Mouse (Mus musculus): ENCODE measurements around the gene Slco2b1. TPM values are rescaled to one million over a fixed set of nuclear protein-coding genes. Genes with fewer than 3 reads are reported as not detected.
A peak's percentile ranks its signal among the peaks of the same experiment; 100 is the strongest.

Gene Slco2b1
- polyA plus RNA-seq, 1 experiment from 2014 or later, result 1.2 TPM

DNA sequence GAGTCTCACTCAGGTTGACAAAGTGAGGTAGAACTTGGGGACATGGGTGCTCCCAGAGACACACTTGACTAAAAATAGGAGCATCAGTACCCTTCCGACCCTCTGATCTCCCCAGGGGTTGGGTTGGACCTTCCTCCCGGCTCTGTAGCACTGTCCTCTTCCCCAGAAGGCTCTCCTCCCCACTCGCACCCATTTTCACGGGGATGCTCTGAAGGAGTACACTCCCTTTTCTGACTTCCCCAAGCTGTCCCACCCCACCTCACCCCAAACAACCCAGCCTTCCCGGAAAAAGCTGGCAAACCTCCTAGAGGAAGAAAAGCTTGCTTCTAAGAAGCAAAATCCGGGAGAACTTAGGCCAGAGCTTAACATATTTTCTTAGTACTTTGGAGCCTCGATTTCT, 20.3 kb downstream of the Slco2b1 start:
- peaks cover 8% of the 10 kb centered on the region; the same call in 1 of the 2 replicates for H3K4me1 ChIP-seq
- H3K4me3 ChIP-seq, result no peak overlapping the region
- no peaks in the 10 kb centered on the region for H3K36me3 ChIP-seq (replicated peaks)
- no peak for DNase-seq (ENCODE audit: low spot score)
- WGBS, result 80% methylated on average over 7 of the region's 7 CpGs
- H3K27ac ChIP-seq (replicated peaks), result no peak overlapping the region
- no peaks in the 10 kb centered on the region for H3K9me3 ChIP-seq
- H3K27me3 ChIP-seq (replicated peaks; ENCODE audit: low read depth, poor library complexity, severe bottlenecking), result no peaks in the 10 kb centered on the region

GRCm38 (mm10) chr7:99684086-99684485, 27.1 kb downstream of the Slco2b1 start:
- no peaks in the 10 kb centered on the region for H3K36me3 ChIP-seq (replicated peaks)
- H3K4me1 ChIP-seq, result no peaks in the 10 kb centered on the region
- no peaks in the 10 kb centered on the region for H3K9me3 ChIP-seq
- WGBS, result 54% methylated on average over 4 of the region's 4 CpGs
- DNase-seq (ENCODE audit: low spot score), result no peak
- no peak overlapping the region for H3K27ac ChIP-seq (replicated peaks)
- H3K27me3 ChIP-seq (replicated peaks; ENCODE audit: low read depth, poor library complexity, severe bottlenecking), result no peaks in the 10 kb centered on the region
- no peak overlapping the region for H3K4me3 ChIP-seq

DNA sequence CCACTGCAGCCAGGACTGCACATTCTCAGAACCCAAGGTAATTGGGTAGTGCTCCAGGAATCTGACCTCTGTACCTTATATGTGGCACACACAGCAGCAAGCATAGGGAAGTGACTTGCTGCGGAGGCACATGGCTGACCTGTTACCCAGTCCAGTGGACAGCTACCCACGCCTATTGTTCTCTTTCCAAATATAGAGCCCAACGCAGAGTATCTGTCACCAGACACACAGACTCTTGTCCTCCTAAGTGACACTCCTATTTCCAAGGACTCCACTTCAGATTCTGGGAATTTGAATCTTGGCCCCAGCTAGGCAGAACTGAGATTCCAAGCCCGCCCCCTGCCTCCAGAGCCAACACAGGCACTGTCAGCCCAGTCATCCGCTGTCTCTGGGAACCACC, 30.4 kb downstream of the Slco2b1 start:
- H3K36me3 ChIP-seq (replicated peaks), result no peaks in the 10 kb centered on the region
- no peak for DNase-seq (ENCODE audit: low spot score)
- no peak overlapping the region for H3K4me3 ChIP-seq
- no peaks in the 10 kb centered on the region for H3K27me3 ChIP-seq (replicated peaks; ENCODE audit: low read depth, poor library complexity, severe bottlenecking)
- H3K27ac ChIP-seq (replicated peaks), result no peak overlapping the region
- H3K9me3 ChIP-seq, result no peaks in the 10 kb centered on the region
- WGBS, result 75% methylated on average over 5 of the region's 5 CpGs
- no peaks in the 10 kb centered on the region for H3K4me1 ChIP-seq

DNA sequence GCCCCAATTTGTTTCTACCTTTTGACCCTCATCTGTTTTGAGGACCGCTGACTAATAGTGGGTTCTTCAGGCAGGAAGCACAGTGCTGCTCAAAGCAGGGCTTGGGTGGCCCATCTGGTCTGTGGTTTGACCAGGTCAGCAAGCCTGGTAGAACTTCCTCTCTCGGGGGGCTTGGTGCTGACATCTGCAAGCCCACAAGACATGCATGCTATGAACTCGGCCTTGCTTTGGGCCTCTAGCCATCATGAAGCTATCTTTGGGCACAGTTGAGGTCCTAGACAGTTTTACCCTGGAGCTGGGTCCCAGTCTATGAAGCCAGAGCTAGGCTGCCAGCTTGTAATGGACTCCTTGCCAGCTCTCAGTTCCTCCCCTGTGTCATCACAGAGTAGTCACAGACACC, 36.2 kb downstream of the Slco2b1 start:
- no peak for DNase-seq (ENCODE audit: low spot score)
- peaks cover 5% of the 10 kb centered on the region; the same call in 1 of the 2 replicates for H3K4me1 ChIP-seq
- H3K27ac ChIP-seq (replicated peaks), result no peak overlapping the region
- no peaks in the 10 kb centered on the region for H3K36me3 ChIP-seq (replicated peaks)
- 81% methylated on average over 3 of the region's 3 CpGs for WGBS
- no peaks in the 10 kb centered on the region for H3K27me3 ChIP-seq (replicated peaks; ENCODE audit: low read depth, poor library complexity, severe bottlenecking)
- H3K4me3 ChIP-seq, result no peak overlapping the region
- no peaks in the 10 kb centered on the region for H3K9me3 ChIP-seq

- Histone ChIP-seq H3K27ac (replicated peaks) (no peak overlapping the region), H3K27me3 (replicated peaks; ENCODE audit: low read depth, poor library complexity, severe bottlenecking) (no peaks in the 10 kb centered on the region), H3K36me3 (replicated peaks) (no peaks in the 10 kb centered on the region), H3K9me3 (no peaks in the 10 kb centered on the region), H3K4me3 (no peak overlapping the region), H3K4me1 (peaks cover 10% of the 10 kb centered on the region)
- WGBS, result 78% methylated on average over 5 of the region's 5 CpGs
- no peak for DNase-seq (ENCODE audit: low spot score)
These were observed 36.9 kb downstream of the Slco2b1 start for GRCm38 (mm10) chr7:99674209-99674608.

GRCm38 (mm10) chr7:99673188-99673587, 38.0 kb downstream of the Slco2b1 start:
- H3K9me3 ChIP-seq, result no peaks in the 10 kb centered on the region
- H3K27me3 ChIP-seq (replicated peaks; ENCODE audit: low read depth, poor library complexity, severe bottlenecking), result no peaks in the 10 kb centered on the region
- no peak overlapping the region for H3K27ac ChIP-seq (replicated peaks)
- no peaks in the 10 kb centered on the region for H3K36me3 ChIP-seq (replicated peaks)
- WGBS, result 84% methylated on average over 8 of the region's 8 CpGs
- no peak for DNase-seq (ENCODE audit: low spot score)
- H3K4me1 ChIP-seq, result peaks cover 18% of the 10 kb centered on the region
- no peak overlapping the region for H3K4me3 ChIP-seq

- no peak overlapping the region for H3K4me3 ChIP-seq
- WGBS, result 84% methylated on average over 9 of the region's 9 CpGs
- H3K9me3 ChIP-seq, result no peaks in the 10 kb centered on the region
- no peaks in the 10 kb centered on the region for H3K36me3 ChIP-seq (replicated peaks)
- DNase-seq (ENCODE audit: low spot score), result no peak
- H3K27ac ChIP-seq (replicated peaks), result no peak overlapping the region
- H3K27me3 ChIP-seq (replicated peaks; ENCODE audit: low read depth, poor library complexity, severe bottlenecking), result no peaks in the 10 kb centered on the region
- H3K4me1 ChIP-seq, result peaks cover 26% of the 10 kb centered on the region
These were observed 39.4 kb downstream of the Slco2b1 start for GRCm38 (mm10) chr7:99671544-99672435.

- Histone ChIP-seq H3K9me3 (no peaks in the 10 kb centered on the region), H3K27me3 (replicated peaks; ENCODE audit: low read depth, poor library complexity, severe bottlenecking) (no peaks in the 10 kb centered on the region), H3K27ac (replicated peaks) (no peak overlapping the region), H3K4me1 (peaks cover 30% of the 10 kb centered on the region), H3K36me3 (replicated peaks) (no peaks in the 10 kb centered on the region), H3K4me3 (no peak overlapping the region)
- DNase-seq (ENCODE audit: low spot score), result no peak
- 79% methylated on average over 4 of the region's 4 CpGs for WGBS
These were observed 40.2 kb downstream of the Slco2b1 start for GRCm38 (mm10) chr7:99670915-99671314.

GRCm38 (mm10) chr7:99668802-99669201, 42.3 kb downstream of the Slco2b1 start:
- Histone ChIP-seq H3K4me1 (peaks cover 47% of the 10 kb centered on the region), H3K27ac (replicated peaks) (0 out of 2 replicates have a peak overlapping the region, but pooled peaks have one; percentile 24), H3K27me3 (replicated peaks; ENCODE audit: low read depth, poor library complexity, severe bottlenecking) (no peaks in the 10 kb centered on the region), H3K36me3 (replicated peaks) (no peaks in the 10 kb centered on the region), H3K9me3 (no peaks in the 10 kb centered on the region), H3K4me3 (no peak overlapping the region)
- peak; percentile 20 for DNase-seq (ENCODE audit: low spot score)
- 24% methylated on average over 4 of the region's 4 CpGs for WGBS

GRCm38 (mm10) chr7:99667096-99667495, 44.0 kb downstream of the Slco2b1 start:
- H3K27me3 ChIP-seq (replicated peaks; ENCODE audit: low read depth, poor library complexity, severe bottlenecking), result no peaks in the 10 kb centered on the region
- no peak overlapping the region for H3K4me3 ChIP-seq
- 85% methylated on average over 16 of the region's 16 CpGs for WGBS

GRCm38 (mm10) chr7:99665731-99666452, 45.2 kb downstream of the Slco2b1 start:
- Histone ChIP-seq H3K9me3 (no peaks in the 10 kb centered on the region), H3K4me1 (peaks cover 47% of the 10 kb centered on the region), H3K27me3 (replicated peaks; ENCODE audit: low read depth, poor library complexity, severe bottlenecking) (no peaks in the 10 kb centered on the region), H3K4me3 (no peak overlapping the region), H3K36me3 (replicated peaks) (no peaks in the 10 kb centered on the region), H3K27ac (replicated peaks) (no peak overlapping the region)
- DNase-seq (ENCODE audit: low spot score), result no peak
- 93% methylated on average over 10 of the region's 10 CpGs for WGBS

More at GRCm38 (mm10) chr7:99667096-99667495, 44.0 kb downstream of the Slco2b1 start:
- H3K36me3 ChIP-seq (replicated peaks), result no peaks in the 10 kb centered on the region
- H3K4me1 ChIP-seq, result peaks cover 47% of the 10 kb centered on the region
- H3K27ac ChIP-seq (replicated peaks), result no peak overlapping the region
- H3K9me3 ChIP-seq, result no peaks in the 10 kb centered on the region
- no peak for DNase-seq (ENCODE audit: low spot score)

GRCm38 (mm10) chr7:99664571-99665485, 46.3 kb downstream of the Slco2b1 start:
- Histone ChIP-seq H3K36me3 (replicated peaks) (no peaks in the 10 kb centered on the region), H3K27me3 (replicated peaks; ENCODE audit: low read depth, poor library complexity, severe bottlenecking) (no peaks in the 10 kb centered on the region), H3K4me1 (peaks cover 42% of the 10 kb centered on the region), H3K27ac (replicated peaks) (peak overlapping the region; percentile 57), H3K4me3 (no peak overlapping the region), H3K9me3 (no peaks in the 10 kb centered on the region)
- no peak for DNase-seq (ENCODE audit: low spot score)
- WGBS, result 48% methylated on average over 11 of the region's 11 CpGs

All from embryonic facial prominence, embryonic 10.5 days (tissue).